Mouse (Mus musculus): Measurements from ENCODE around the gene Lpin2. TPM values are rescaled to one million over a fixed set of nuclear protein-coding genes. Genes with fewer than 3 reads are reported as not detected.
A peak's percentile ranks its signal among the peaks of the same experiment; 100 is the strongest.

Gene Lpin2
- polyA plus RNA-seq, 1 experiment from 2014 or later: 65.8 TPM

DNA sequence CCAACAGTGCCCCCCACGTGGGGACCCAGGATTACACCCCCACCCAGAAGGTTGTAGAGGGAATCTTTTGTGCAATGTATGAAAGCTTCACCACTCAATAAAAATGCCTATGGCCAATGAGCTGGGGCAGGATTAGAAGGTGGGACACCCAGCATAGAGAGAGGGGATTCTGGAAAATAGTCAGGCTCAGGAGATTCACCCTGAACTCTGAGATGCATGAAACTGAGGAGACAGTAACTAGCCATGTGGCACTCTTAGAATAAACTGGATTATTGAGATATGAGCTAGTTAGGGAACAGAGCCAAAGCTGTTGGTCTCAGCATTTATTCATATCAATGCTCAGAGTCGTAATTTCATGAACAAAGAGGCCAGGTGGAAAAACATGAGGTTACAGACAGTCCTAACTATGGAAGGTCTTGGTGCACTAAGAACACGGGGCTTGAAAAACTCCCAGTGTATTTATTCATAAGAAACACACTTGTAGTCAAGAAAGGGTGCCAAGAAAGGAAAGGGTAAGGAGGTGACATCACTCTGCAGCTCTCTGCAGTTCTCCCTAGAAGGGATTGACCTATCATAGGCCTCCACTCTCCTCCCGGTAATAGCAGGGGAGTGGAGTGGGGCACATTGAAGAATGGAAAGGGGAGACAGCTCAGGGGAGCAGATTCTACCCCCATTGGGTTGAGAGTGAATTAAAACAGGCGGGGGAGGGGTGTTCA, 83.1 kb downstream of the Lpin2 start:
- Histone ChIP-seq H3K4me3 (ENCODE audit: low read depth, low read length) (no peak overlapping the region), H3K4me2 (replicated peaks; ENCODE audit: low read depth, low read length) (no peak overlapping the region), H3K36me3 (ENCODE audit: insufficient read depth, low read length) (no peaks in the 10 kb centered on the region), H3K27me3 (replicated peaks; ENCODE audit: insufficient read depth, low read length) (no peaks in the 10 kb centered on the region), H3K9me3 (ENCODE audit: low read length) (no peaks in the 10 kb centered on the region), H3K4me1 (ENCODE audit: insufficient read depth, low read depth, low read length) (0 out of 2 replicates have a peak, but pooled peaks cover 5% of the 10 kb centered on the region), H3K9ac (replicated peaks; ENCODE audit: low read depth) (no peak overlapping the region), H3K27ac (ENCODE audit: low read length) (no peak overlapping the region)
- DNase-seq (ENCODE audit: low spot score) (peak; percentile 56), ATAC-seq (peak; percentile 53)
- TF ChIP-seq CTCF (IDR thresholded peaks at IDR 0.05): no peak
- no peak for TF ChIP-seq EP300 (IDR thresholded peaks at IDR 0.05)
- 50% methylated on average over 5 of the region's 5 CpGs for WGBS

DNA sequence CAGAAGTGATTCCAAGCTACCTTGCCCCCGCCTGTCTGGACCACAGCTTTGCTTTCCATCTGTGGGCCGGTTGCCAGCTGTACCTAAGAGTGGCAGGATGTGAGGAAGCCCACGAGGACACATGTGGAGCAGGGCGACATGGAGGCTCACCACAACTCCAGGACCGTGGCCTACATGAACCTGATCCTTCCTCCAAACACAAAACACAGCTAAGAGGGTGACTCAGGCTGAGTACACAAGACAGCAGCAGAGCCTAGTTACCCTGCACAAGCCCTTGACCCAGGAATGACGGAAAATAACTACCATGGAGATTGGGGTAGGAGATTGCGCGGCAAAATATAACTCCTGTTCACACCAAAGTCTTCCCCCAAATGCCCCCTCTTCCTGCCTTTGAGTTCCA, 85.0 kb downstream of the Lpin2 start:
- Histone ChIP-seq H3K9me3 (ENCODE audit: low read length) (no peaks in the 10 kb centered on the region), H3K9ac (replicated peaks; ENCODE audit: low read depth) (no peak overlapping the region), H3K4me1 (ENCODE audit: insufficient read depth, low read depth, low read length) (0 out of 2 replicates have a peak, but pooled peaks cover 5% of the 10 kb centered on the region), H3K27ac (ENCODE audit: low read length) (no peak overlapping the region), H3K36me3 (ENCODE audit: insufficient read depth, low read length) (no peaks in the 10 kb centered on the region), H3K27me3 (replicated peaks; ENCODE audit: insufficient read depth, low read length) (no peaks in the 10 kb centered on the region), H3K4me2 (replicated peaks; ENCODE audit: low read depth, low read length) (no peak overlapping the region), H3K4me3 (ENCODE audit: low read depth, low read length) (no peak overlapping the region)
- DNase-seq (ENCODE audit: low spot score) (peak; percentile 72), ATAC-seq (peak; percentile 74)
- 68% methylated on average over 8 of the region's 8 CpGs for WGBS
- TF ChIP-seq CTCF (IDR thresholded peaks at IDR 0.05) (no peak), EP300 (IDR thresholded peaks at IDR 0.05) (no peak)

DNA sequence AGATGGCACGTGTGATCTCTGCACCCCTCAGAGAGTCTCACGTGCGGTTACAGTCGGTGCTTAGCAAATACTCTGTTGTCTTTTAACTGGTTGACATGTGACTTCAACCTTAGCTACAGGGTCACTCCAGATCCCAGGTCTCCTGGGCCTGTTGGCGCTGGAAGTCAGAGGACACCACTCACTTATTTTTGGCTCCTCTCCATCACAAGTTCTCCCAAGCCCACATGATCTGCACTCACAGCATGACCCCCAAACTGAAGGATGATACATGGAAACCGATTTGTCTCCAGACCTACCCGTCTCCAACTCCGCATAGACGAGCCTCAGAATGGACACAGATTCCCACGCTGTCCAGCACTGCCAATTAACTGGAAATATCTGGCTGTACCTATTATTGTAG, 85.8 kb downstream of the Lpin2 start:
- H3K4me1 ChIP-seq (ENCODE audit: insufficient read depth, low read depth, low read length): 0 out of 2 replicates have a peak, but pooled peaks cover 5% of the 10 kb centered on the region
- no peak overlapping the region for H3K27ac ChIP-seq (ENCODE audit: low read length)
- ATAC-seq: no peak

DNA sequence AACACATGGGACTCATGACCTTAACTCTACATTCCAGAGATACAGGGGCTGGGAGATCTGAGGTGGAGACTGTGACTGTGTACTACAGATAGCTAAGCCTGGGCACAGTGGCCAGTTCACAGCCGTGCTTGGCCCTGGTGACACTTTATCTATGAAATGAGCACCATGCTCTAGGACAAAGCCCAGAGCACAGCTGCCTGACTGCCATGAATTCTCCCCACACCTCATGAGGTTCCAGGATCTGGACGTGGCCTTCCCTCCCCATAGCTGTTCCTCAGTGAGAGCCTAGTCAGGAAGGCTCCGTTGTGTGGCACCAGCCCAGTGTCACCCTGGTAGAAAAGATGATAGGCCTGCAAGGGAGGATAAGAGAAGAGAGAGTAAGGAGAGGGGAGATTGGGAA, 86.2 kb downstream of the Lpin2 start:
- ATAC-seq: no peak
- TF ChIP-seq EP300 (IDR thresholded peaks at IDR 0.05) (no peak), CTCF (IDR thresholded peaks at IDR 0.05) (no peak)
- H3K4me3 ChIP-seq (ENCODE audit: low read depth, low read length): no peak overlapping the region
- DNase-seq (ENCODE audit: low spot score): no peak
- no peaks in the 10 kb centered on the region for H3K9me3 ChIP-seq (ENCODE audit: low read length)
- H3K4me2 ChIP-seq (replicated peaks; ENCODE audit: low read depth, low read length): no peak overlapping the region
- 0 out of 2 replicates have a peak, but pooled peaks cover 5% of the 10 kb centered on the region for H3K4me1 ChIP-seq (ENCODE audit: insufficient read depth, low read depth, low read length)
- H3K27ac ChIP-seq (ENCODE audit: low read length): no peak overlapping the region
- H3K36me3 ChIP-seq (ENCODE audit: insufficient read depth, low read length): no peaks in the 10 kb centered on the region
- H3K27me3 ChIP-seq (replicated peaks; ENCODE audit: insufficient read depth, low read length): no peaks in the 10 kb centered on the region
- WGBS: 70% methylated on average over 3 of the region's 3 CpGs
- no peak overlapping the region for H3K9ac ChIP-seq (replicated peaks; ENCODE audit: low read depth)

More for the DNA sequence above, 85.8 kb downstream of the Lpin2 start:
- Histone ChIP-seq H3K9ac (replicated peaks; ENCODE audit: low read depth) (no peak overlapping the region), H3K27me3 (replicated peaks; ENCODE audit: insufficient read depth, low read length) (no peaks in the 10 kb centered on the region), H3K4me3 (ENCODE audit: low read depth, low read length) (no peak overlapping the region), H3K36me3 (ENCODE audit: insufficient read depth, low read length) (no peaks in the 10 kb centered on the region), H3K4me2 (replicated peaks; ENCODE audit: low read depth, low read length) (no peak overlapping the region), H3K9me3 (ENCODE audit: low read length) (no peaks in the 10 kb centered on the region)
- no peak for TF ChIP-seq EP300 (IDR thresholded peaks at IDR 0.05)
- WGBS: 80% methylated on average over 10 of the region's 10 CpGs
- DNase-seq (ENCODE audit: low spot score): no peak

DNA sequence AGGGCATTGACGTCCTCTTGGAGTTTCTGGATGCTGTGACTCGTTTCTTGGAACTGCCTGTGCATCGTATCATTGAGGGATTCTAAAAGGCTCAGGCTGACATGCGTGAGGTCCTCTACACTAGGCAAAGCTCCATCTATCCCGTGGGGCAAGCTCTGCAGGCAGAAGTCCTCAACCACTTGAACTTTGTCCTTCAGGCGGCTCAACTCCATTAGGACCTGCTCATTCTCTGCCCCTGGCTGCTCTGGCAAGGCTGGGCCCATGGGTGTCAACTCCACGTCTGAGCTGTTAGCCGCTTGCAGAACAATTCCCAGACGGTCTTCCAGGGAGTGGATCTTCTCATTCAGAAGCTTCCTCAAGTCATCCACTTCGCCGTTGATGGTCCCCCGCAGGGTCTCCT, 91.5 kb downstream of the Lpin2 start:
- Histone ChIP-seq H3K4me1 (ENCODE audit: insufficient read depth, low read depth, low read length) (no peaks in the 10 kb centered on the region), H3K9me3 (ENCODE audit: low read length) (no peaks in the 10 kb centered on the region), H3K27me3 (replicated peaks; ENCODE audit: insufficient read depth, low read length) (no peaks in the 10 kb centered on the region), H3K27ac (ENCODE audit: low read length) (no peak overlapping the region), H3K4me3 (ENCODE audit: low read depth, low read length) (no peak overlapping the region), H3K36me3 (ENCODE audit: insufficient read depth, low read length) (no peaks in the 10 kb centered on the region), H3K9ac (replicated peaks; ENCODE audit: low read depth) (no peak overlapping the region), H3K4me2 (replicated peaks; ENCODE audit: low read depth, low read length) (no peak overlapping the region)
- TF ChIP-seq CTCF (IDR thresholded peaks at IDR 0.05): no peak
- TF ChIP-seq EP300 (IDR thresholded peaks at IDR 0.05): no peak
- 89% methylated on average over 12 of the region's 12 CpGs for WGBS
- ATAC-seq (no peak), DNase-seq (ENCODE audit: low spot score) (no peak)

DNA sequence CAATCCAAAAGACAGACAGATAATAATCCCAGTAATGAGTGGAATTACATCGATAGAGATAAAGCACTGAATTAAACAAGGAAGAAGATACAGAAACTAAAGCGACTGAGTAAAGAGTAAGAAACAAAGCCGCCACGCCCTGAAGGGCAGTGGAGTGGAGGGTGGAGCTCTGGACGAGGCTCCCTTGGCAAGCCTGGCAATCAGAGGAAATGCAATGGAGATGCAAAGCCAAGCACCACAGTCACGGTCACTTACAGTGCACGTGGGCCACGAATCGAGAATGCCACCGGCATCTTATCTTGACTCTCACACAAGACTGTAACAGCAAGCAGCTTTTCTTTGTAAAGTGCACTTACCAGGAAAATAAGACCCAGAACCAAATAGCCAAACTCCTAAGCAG, 94.4 kb downstream of the Lpin2 start:
- H3K9me3 ChIP-seq (ENCODE audit: low read length): no peaks in the 10 kb centered on the region
- no peak overlapping the region for H3K4me3 ChIP-seq (ENCODE audit: low read depth, low read length)
- peak; percentile 39 for DNase-seq (ENCODE audit: low spot score)
- no peak overlapping the region for H3K9ac ChIP-seq (replicated peaks; ENCODE audit: low read depth)
- peak; percentile 56 for ATAC-seq
- no peaks in the 10 kb centered on the region for H3K36me3 ChIP-seq (ENCODE audit: insufficient read depth, low read length)
- H3K27me3 ChIP-seq (replicated peaks; ENCODE audit: insufficient read depth, low read length): no peaks in the 10 kb centered on the region
- TF ChIP-seq CTCF (IDR thresholded peaks at IDR 0.05) (no peak), EP300 (IDR thresholded peaks at IDR 0.05) (no peak)
- 57% methylated on average over 10 of the region's 10 CpGs for WGBS
- H3K4me2 ChIP-seq (replicated peaks; ENCODE audit: low read depth, low read length): no peak overlapping the region
- no peaks in the 10 kb centered on the region for H3K4me1 ChIP-seq (ENCODE audit: insufficient read depth, low read depth, low read length)
- H3K27ac ChIP-seq (ENCODE audit: low read length): no peak overlapping the region

Data from lung, postnatal 0 days (tissue).